11 mouse cellular contexts compared by ENCODE assay signal in genomic region chr7:67424810-67425485, GRCm38 (mm10). TPM values are rescaled to one million over a fixed set of nuclear protein-coding genes. Genes with fewer than 3 reads are reported as not detected.
A peak's percentile ranks its signal among the peaks of the same experiment; 100 is the strongest.
DNase-seq lines count a peak whose midpoint lies in the region; ATAC-seq and TF ChIP-seq lines count a peak whose summit lies in the region.
"Had no signal": no experiment of that assay in that cellular context is flagged by ENCODE, and none has a peak within 500 bp of the region (broad histone marks: within the 10 kb centered on the region; RNA-seq: fewer than 3 reads in every experiment).

No protein-coding gene starts in this region.

- WGBS in liver, adult 2 months = 68% methylated on average over 8 of the region's 8 CpGs
- 46% methylated on average over 8 of the region's 8 CpGs for WGBS in liver, embryonic 11.5 days
- 21% methylated on average over 8 of the region's 8 CpGs for whole genome bisulfite sequencing in bone marrow, adult 2 months
- 44% methylated on average over 8 of the region's 8 CpGs for WGBS in heart, postnatal 0 days

- no peak for TF ChIP-seq EP300 in heart, postnatal 0 days (IDR thresholded peaks at IDR 0.05; ENCODE audit: low read depth)

- no peak for TF ChIP-seq CTCF in liver, adult 2 months (IDR thresholded peaks at IDR 0.05; ENCODE audit: low read depth, low read length)
- no peak for TF ChIP-seq CTCF in bone marrow, adult 2 months (IDR thresholded peaks at IDR 0.05; ENCODE audit: control insufficient read depth, insufficient read depth, low read length)
- TF ChIP-seq CTCF in heart, postnatal 0 days (IDR thresholded peaks at IDR 0.05; ENCODE audit: low read depth) = no peak

- no peaks in the 10 kb centered on the region for H3K36me3 ChIP-seq in liver, adult 2 months (ENCODE audit: control insufficient read depth, insufficient read depth, low read length)
- no peaks in the 10 kb centered on the region for H3K36me3 ChIP-seq in liver, embryonic 11.5 days (ENCODE audit: control insufficient read depth, insufficient read depth, low read length)
- no peaks in the 10 kb centered on the region for H3K36me3 ChIP-seq in heart, postnatal 0 days (replicated peaks; ENCODE audit: control insufficient read depth, insufficient read depth, low read length)
- H3K36me3 ChIP-seq: embryonic facial prominence, embryonic 12.5 days; midbrain, embryonic 15.5 days had no signal

- no peak for ATAC-seq in liver, embryonic 11.5 days (replicated peaks; ENCODE audit: low FRiP score)
- no peak for ATAC-seq in heart, postnatal 0 days (ENCODE audit: insufficient read depth, low read depth)
- no peak for ATAC-seq in megakaryocyte-erythroid progenitor cell, adult 5-6 weeks (replicated peaks; ENCODE audit: low FRiP score, low TSS enrichment, poor library complexity, severe bottlenecking)
- ATAC-seq: hindbrain, postnatal 0 days; midbrain, embryonic 15.5 days had no signal

- no peak overlapping the region for H3K4me2 ChIP-seq in liver, embryonic 11.5 days
- H3K4me2 ChIP-seq in heart, postnatal 0 days (ENCODE audit: low read depth, low read length) = no peak overlapping the region
- H3K4me2 ChIP-seq: embryonic facial prominence, embryonic 12.5 days; midbrain, embryonic 15.5 days had no signal

- H3K9me3 ChIP-seq in liver, embryonic 11.5 days (ENCODE audit: control insufficient read depth, low read length) = no peaks in the 10 kb centered on the region
- no peaks in the 10 kb centered on the region for H3K9me3 ChIP-seq in heart, postnatal 0 days (replicated peaks; ENCODE audit: control insufficient read depth, low read length)
- H3K9me3 ChIP-seq: embryonic facial prominence, embryonic 12.5 days; midbrain, embryonic 15.5 days had no signal

- TF ChIP-seq POLR2A in liver, adult 2 months (IDR thresholded peaks at IDR 0.05; ENCODE audit: extremely low read depth, insufficient read depth, low read length) = no peak
- no peak for TF ChIP-seq POLR2A in bone marrow, adult 2 months (IDR thresholded peaks at IDR 0.05; ENCODE audit: borderline replicate concordance, control insufficient read depth, low read depth, low read length)

- no peaks in the 10 kb centered on the region for H3K27me3 ChIP-seq in liver, adult 2 months (ENCODE audit: control insufficient read depth, insufficient read depth, low read length)
- H3K27me3 ChIP-seq in liver, embryonic 11.5 days (replicated peaks; ENCODE audit: control insufficient read depth, insufficient read depth, low read length) = no peaks in the 10 kb centered on the region
- no peaks in the 10 kb centered on the region for H3K27me3 ChIP-seq in heart, postnatal 0 days (ENCODE audit: control insufficient read depth, insufficient read depth, low read length)
- H3K27me3 ChIP-seq: embryonic facial prominence, embryonic 12.5 days; midbrain, embryonic 15.5 days had no signal

- H3K79me2 ChIP-seq in liver, adult 2 months (ENCODE audit: control insufficient read depth, insufficient read depth, low read length) = no peaks in the 10 kb centered on the region

- H3K9ac ChIP-seq in liver, adult 2 months (ENCODE audit: low read depth, low read length) = no peak overlapping the region
- H3K9ac ChIP-seq in liver, embryonic 11.5 days (ENCODE audit: low read depth, low read length) = no peak overlapping the region
- H3K9ac ChIP-seq in heart, postnatal 0 days (replicated peaks; ENCODE audit: low read depth, low read length) = no peak overlapping the region
- H3K9ac ChIP-seq: embryonic facial prominence, embryonic 12.5 days; midbrain, embryonic 15.5 days had no signal

- peak overlapping the region; percentile 48 for H3K27ac ChIP-seq in liver, adult 2 months (replicated peaks; ENCODE audit: insufficient read depth, low read depth, low read length)
- H3K27ac ChIP-seq in liver, embryonic 11.5 days (ENCODE audit: low read depth, low read length) = no peak overlapping the region
- H3K27ac ChIP-seq in bone marrow, adult 2 months (ENCODE audit: control insufficient read depth, insufficient read depth, low read depth, low read length, poor library complexity) = peak overlapping the region; percentile 9
- H3K27ac ChIP-seq in heart, postnatal 0 days (ENCODE audit: low read depth) = peak overlapping the region; percentile 37; the same call in 1 of the 2 replicates
- H3K27ac ChIP-seq: embryonic facial prominence, embryonic 12.5 days; hindbrain, postnatal 0 days; midbrain, embryonic 15.5 days had no signal

- peaks cover 7% of the 10 kb centered on the region; the same call in 1 of the 2 replicates for H3K4me1 ChIP-seq in liver, adult 2 months (ENCODE audit: control insufficient read depth, insufficient read depth, low read length)
- H3K4me1 ChIP-seq in liver, embryonic 11.5 days (replicated peaks; ENCODE audit: control insufficient read depth, insufficient read depth, low read length) = peaks cover 3% of the 10 kb centered on the region; the same call in 1 of the 2 replicates
- peaks cover 10% of the 10 kb centered on the region for H3K4me1 ChIP-seq in bone marrow, adult 2 months (ENCODE audit: control insufficient read depth, insufficient read depth, low read length)
- H3K4me1 ChIP-seq in heart, postnatal 0 days (ENCODE audit: control insufficient read depth, insufficient read depth) = peaks cover 18% of the 10 kb centered on the region

- DNase-seq in liver, adult 2 months (ENCODE audit: extremely low read depth, low read depth, low spot score) = peak; percentile 17
- no peak for DNase-seq in liver, embryonic 11.5 days (ENCODE audit: low spot score)
- no peak for DNase-seq in heart, postnatal 0 days (ENCODE audit: low spot score)
- peak; percentile 54 for DNase-seq in lung, postnatal 10 days
- no peak for DNase-seq in layer of hippocampus, adult 8-10 months (ENCODE audit: low spot score in 2 of 2)
- DNase-seq in neural tube, embryonic 10.5 days (ENCODE audit: extremely low spot score, low spot score) = no peak

- H3K4me3 ChIP-seq in liver, adult 2 months (ENCODE audit: insufficient read depth, low read depth, low read length) = no peak overlapping the region
- H3K4me3 ChIP-seq in liver, embryonic 11.5 days (ENCODE audit: low read depth, low read length) = no peak overlapping the region
- no peak overlapping the region for H3K4me3 ChIP-seq in bone marrow, adult 2 months (replicated peaks; ENCODE audit: control insufficient read depth, low read depth, low read length)
- no peak overlapping the region for H3K4me3 ChIP-seq in heart, postnatal 0 days (ENCODE audit: low read depth, low read length)
- H3K4me3 ChIP-seq: embryonic facial prominence, embryonic 12.5 days; midbrain, embryonic 15.5 days had no signal

RNA-seq across cellular contexts. Expression of gene Mef2a, which starts 52.3 kb away (rescaled TPM):
- 22.7 and 24.8 TPM in 2 replicates for total RNA-seq in liver, adult 2 months (2014; rRNA removed)
- 5.5 and 12.0 TPM in 2 replicates for polyA plus RNA-seq in liver, adult 2 months (2012; rRNA removed)
- 23.2 and 23.6 TPM in 2 replicates for polyA plus RNA-seq in liver, embryonic 11.5 days (2014; fragmentation: Nextera tagmentation; extraction: Ambion mirVana)
- 8.4 and 17.2 TPM in 2 replicates for polyA plus RNA-seq in bone marrow, adult 2 months (2011; ENCODE audit: insufficient read depth, insufficient read length, low replicate concordance, missing spikeins)
- 158 and 165 TPM in 2 replicates for total RNA-seq in heart, postnatal 0 days (2014; rRNA removed; ENCODE audit: low replicate concordance)
- polyA plus RNA-seq in heart, postnatal 0 days (2015; fragmentation: Nextera tagmentation; extraction: Ambion mirVana) = 96.9 and 112 TPM in 2 replicates
- total RNA-seq in megakaryocyte-erythroid progenitor cell, adult 5-6 weeks (2014; fragmentation: Nextera tagmentation) = 19.9 and 22.5 TPM in 2 replicates
- total RNA-seq in megakaryocyte-erythroid progenitor cell, adult 5-6 weeks (2017) = 19.0 and 22.7 TPM in 2 replicates
- 100 to 1,000 TPM; 139 to 155 (median 150) TPM for total RNA-seq in layer of hippocampus, adult 8-10 months (2022)

Comparison
In these comparisons a context has a peak if more than half of its experiments do, and no peak if none do; other contexts are left out.
1. DNase-seq: peak in liver, adult 2 months (single experiment) and lung, postnatal 10 days (single experiment); none in liver, embryonic 11.5 days (single experiment), heart, postnatal 0 days (single experiment), layer of hippocampus, adult 8-10 months (0 of 2) and neural tube, embryonic 10.5 days (single experiment).